ENCODE assay signal across 7 mouse cellular contexts in genomic region chr7:43489631-43490125, GRCm38 (mm10). TPM values are rescaled to one million over a fixed set of nuclear protein-coding genes. Genes with fewer than 3 reads are reported as not detected.
DNase-seq lines count a peak whose midpoint lies in the region; ATAC-seq and TF ChIP-seq lines count a peak whose summit lies in the region.

Gene Iglon5 (minus strand): TSS chr7:43490075.

- DNase-seq in lung, postnatal 10 days = no peak
- no peak for DNase-seq in left cerebral cortex, adult 8-10 months (ENCODE audit: low spot score in 2 of 2)
- no peak for DNase-seq in right cerebral cortex, adult 2 months (ENCODE audit: low spot score in 2 of 2)
- no peak for DNase-seq in adrenal gland, adult 18-20 months (ENCODE audit: low spot score in 2 of 2)

- no peak for TF ChIP-seq CTCF in embryonic fibroblast, embryonic 13.5 days (IDR thresholded peaks at IDR 0.05; ENCODE audit: borderline replicate concordance, insufficient read depth, low read length)

- no peaks in the 10 kb centered on the region for H3K4me1 ChIP-seq in lung, embryonic 15.5 days
- peaks cover 3% of the 10 kb centered on the region; the same call in 1 of the 2 replicates for H3K4me1 ChIP-seq in embryonic fibroblast, embryonic 13.5 days (ENCODE audit: control insufficient read depth, insufficient read depth, low read length)
- H3K4me1 ChIP-seq in neural tube, embryonic 12.5 days = peaks cover 12% of the 10 kb centered on the region; the same call in 1 of the 2 replicates

- H3K27me3 ChIP-seq in lung, embryonic 15.5 days = 0 out of 2 replicates have a peak, but pooled peaks cover 7% of the 10 kb centered on the region
- H3K27me3 ChIP-seq in neural tube, embryonic 12.5 days (replicated peaks) = 0 out of 2 replicates have a peak, but pooled peaks cover 8% of the 10 kb centered on the region

- peak within 1 kb of the TSS; percentile 75 for H3K4me2 ChIP-seq in lung, embryonic 15.5 days
- H3K4me2 ChIP-seq in neural tube, embryonic 12.5 days (replicated peaks) = peak within 1 kb of the TSS; percentile 79

- peak within 1 kb of the TSS; percentile 42 for H3K4me3 ChIP-seq in lung, embryonic 15.5 days
- H3K4me3 ChIP-seq in embryonic fibroblast, embryonic 13.5 days (ENCODE audit: insufficient read depth, low read length) = peak within 1 kb of the TSS; percentile 37
- peak within 1 kb of the TSS; percentile 63 for H3K4me3 ChIP-seq in neural tube, embryonic 12.5 days

- peak within 1 kb of the TSS; percentile 19; the same call in 1 of the 2 replicates for H3K9ac ChIP-seq in lung, embryonic 15.5 days
- H3K9ac ChIP-seq in neural tube, embryonic 12.5 days = peak within 1 kb of the TSS; percentile 83

- no peaks in the 10 kb centered on the region for H3K9me3 ChIP-seq in lung, embryonic 15.5 days
- no peaks in the 10 kb centered on the region for H3K9me3 ChIP-seq in neural tube, embryonic 12.5 days

- WGBS in lung, embryonic 15.5 days = 2% methylated on average over 23 of the region's 41 CpGs
- WGBS in neural tube, embryonic 12.5 days = 1% methylated on average over 21 of the region's 41 CpGs

- peak; percentile 33; the same call in 1 of the 2 replicates for ATAC-seq in lung, embryonic 15.5 days (ENCODE audit: borderline replicate concordance, extremely low read depth, low FRiP score, low TSS enrichment)
- peak; percentile 64 for ATAC-seq in neural tube, embryonic 12.5 days (ENCODE audit: low FRiP score, low read depth)

- H3K27ac ChIP-seq in lung, embryonic 15.5 days = no peak within 1 kb of the TSS
- no peak within 1 kb of the TSS for H3K27ac ChIP-seq in embryonic fibroblast, embryonic 13.5 days (ENCODE audit: insufficient read depth, low read length)
- H3K27ac ChIP-seq in neural tube, embryonic 12.5 days = peak within 1 kb of the TSS; percentile 57; the same call in 1 of the 2 replicates

- no peak for TF ChIP-seq POLR2A in embryonic fibroblast, embryonic 13.5 days (IDR thresholded peaks at IDR 0.05; ENCODE audit: low read depth, low read length)

- no peaks in the 10 kb centered on the region for H3K36me3 ChIP-seq in lung, embryonic 15.5 days
- no peaks in the 10 kb centered on the region for H3K36me3 ChIP-seq in neural tube, embryonic 12.5 days

RNA-seq across cellular contexts. Expression of gene Iglon5, which starts in this region (rescaled TPM):
- 0.39 and 0.48 TPM in 2 replicates for polyA plus RNA-seq in lung, embryonic 15.5 days (2015; fragmentation: Nextera tagmentation; extraction: Ambion mirVana)
- polyA plus RNA-seq in embryonic fibroblast, embryonic 13.5 days (2011; ENCODE audit: insufficient read length, low read depth, missing spikeins) = 19.4 and 23.7 TPM in 2 replicates
- total RNA-seq in left cerebral cortex, adult 8-10 months (2022) = 10 to 100 TPM; 24.9 to 27.1 (median 25.8) TPM
- polyA plus RNA-seq in neural tube, embryonic 12.5 days (2016; fragmentation: Nextera tagmentation; extraction: Ambion mirVana) = 4.0 and 4.5 TPM in 2 replicates
- total RNA-seq in adrenal gland, adult 18-20 months (2021) = 1 to 10 TPM; 1.3 to 1.5 TPM

Comparison
In these comparisons a context has a peak if more than half of its experiments do, and no peak if none do; other contexts are left out.
1. RNA of gene Iglon5 (total RNA-seq): 24.9 to 27.1 TPM in left cerebral cortex, adult 8-10 months; 1.3 to 1.5 TPM in adrenal gland, adult 18-20 months; every median in the first group is over 10 times any median in the second.
2. Peak in ATAC-seq, H3K4me3 ChIP-seq, H3K9ac ChIP-seq and H3K4me2 ChIP-seq in lung, embryonic 15.5 days; RNA of the gene not detected or under 1 TPM.
3. Peak in every context shown above with its lines, with median percentiles within 50 percentile points of each other: H3K4me3 ChIP-seq.